Mouse (Mus musculus): Measurements from ENCODE around the gene Vmn2r98.
"Not testable (repeated sequence)": the region's sequence is repeated elsewhere in the genome, so short reads cannot be mapped to it uniquely, and the experiment has no call there.

The Vmn2r98 gene

DNA sequence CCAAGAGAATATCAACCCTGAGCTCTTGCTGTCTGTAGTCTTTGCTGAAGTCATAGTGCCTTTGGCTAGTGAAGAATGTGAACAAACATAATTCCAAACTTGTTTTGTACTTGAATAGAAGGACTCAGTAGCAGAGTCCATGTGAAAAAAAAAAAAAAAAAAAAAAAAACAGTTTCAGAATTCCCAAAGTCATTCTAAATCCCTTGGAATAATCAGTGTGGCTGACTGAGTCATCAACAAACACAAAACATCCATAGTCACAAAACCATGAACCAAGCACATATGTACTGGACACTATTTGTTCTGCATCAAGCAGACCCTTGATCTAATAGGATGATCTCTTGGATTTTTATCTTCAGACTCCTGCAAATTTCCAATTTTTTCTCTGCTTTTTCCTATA is at the start of gene Vmn2r98:
TSS of gene Vmn2r98 (plus strand) at position 301 of the 400 bp plus-strand sequence.
- DNase-seq (ENCODE audit: low spot score in 2 of 2): not testable (repeated sequence)

DNA sequence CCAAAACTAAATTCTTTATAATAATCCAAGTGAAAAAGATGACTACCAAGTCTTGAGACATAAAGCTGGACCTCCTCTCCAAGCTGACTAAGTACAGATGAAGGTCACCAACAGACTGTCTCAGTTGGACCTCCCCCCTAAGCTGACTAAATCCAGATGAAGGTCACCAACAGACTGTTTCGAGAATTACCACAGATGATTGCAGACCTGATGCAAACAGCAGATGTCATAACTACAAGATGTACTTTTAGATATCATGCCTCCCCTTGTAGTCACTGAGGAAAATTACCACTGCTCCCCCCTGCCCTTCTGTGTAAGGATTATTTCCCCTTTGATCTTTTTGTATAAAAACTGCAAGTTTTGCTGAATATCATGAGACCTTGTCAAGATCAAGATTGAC is 21.8 kb upstream of the Vmn2r98 start:
- not testable (repeated sequence) for DNase-seq (ENCODE audit: low spot score in 2 of 2)

DNA sequence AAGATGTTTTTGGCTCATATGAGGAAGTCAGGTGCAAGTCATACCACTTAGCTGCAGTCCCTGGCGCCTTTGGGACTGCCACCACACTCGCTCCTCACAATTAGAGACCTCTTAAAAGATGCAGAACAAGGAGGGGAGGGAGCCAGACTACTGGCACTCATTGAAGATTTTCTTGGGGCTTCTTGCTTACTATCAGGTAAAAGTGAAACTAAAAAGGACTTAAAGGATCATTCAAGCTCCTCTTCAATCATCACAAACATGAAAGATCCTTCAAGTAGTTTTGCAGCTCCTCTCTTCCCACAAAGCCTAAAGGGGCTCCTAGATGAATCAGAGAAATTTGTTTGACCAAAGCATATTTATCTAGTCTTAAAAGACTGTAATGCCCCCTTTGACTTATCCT is 21.3 kb upstream of the Vmn2r98 start:
- no peak for DNase-seq (ENCODE audit: low spot score in 2 of 2)

DNA sequence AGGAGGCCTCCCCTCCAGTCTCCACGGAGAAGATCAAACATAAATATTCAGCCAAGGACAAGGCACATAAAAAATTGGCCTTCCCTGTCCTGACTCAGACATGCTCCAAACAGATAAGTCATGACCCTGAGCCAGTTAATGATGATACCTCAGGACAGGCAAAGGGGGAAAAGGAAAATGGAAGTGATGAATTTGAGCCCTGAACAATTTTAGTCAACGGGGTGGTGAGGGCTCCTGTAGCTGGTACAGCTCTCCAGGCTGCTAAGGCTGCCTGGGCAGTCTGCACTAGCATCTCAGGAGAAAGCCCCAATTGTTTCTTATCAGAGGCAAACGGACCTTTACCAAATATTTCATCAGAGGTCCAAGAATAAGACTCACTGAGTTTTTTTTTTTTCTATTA is 20.5 kb upstream of the Vmn2r98 start:
- DNase-seq (ENCODE audit: low spot score in 2 of 2): no peak
